Mouse (Mus musculus): ENCODE data around the gene Slc6a2. TPM values are rescaled to one million over a fixed set of nuclear protein-coding genes. Genes with fewer than 3 reads are reported as not detected.

Slc6a2 gene
- polyA plus RNA-seq, 1 experiment: 3.4 TPM

GRCm38 (mm10) chr8:93014300-93014699 lies 54.4 kb downstream of the Slc6a2 start:
- Histone ChIP-seq H3K27ac (ENCODE audit: insufficient read depth, low read depth, low read length) (no peak overlapping the region), H3K27me3 (replicated peaks; ENCODE audit: control insufficient read depth, insufficient read depth, low read length) (no peaks in the 10 kb centered on the region), H3K4me3 (ENCODE audit: insufficient read depth, low read depth, low read length) (no peak overlapping the region), H3K36me3 (ENCODE audit: control insufficient read depth, insufficient read depth, low read length) (no peaks in the 10 kb centered on the region), H3K4me1 (ENCODE audit: control insufficient read depth, insufficient read depth, low read length) (no peaks in the 10 kb centered on the region)
- 74% methylated on average over 4 of the region's 4 CpGs for WGBS
- DNase-seq: no peak
- TF ChIP-seq CTCF (conservative IDR thresholded peaks at IDR 0.05; ENCODE audit: insufficient read depth, insufficient read length, low read depth, low read length) (no peak), POLR2A (IDR thresholded peaks at IDR 0.05; ENCODE audit: low read depth, low read length) (no peak)

- Histone ChIP-seq H3K4me3 (ENCODE audit: insufficient read depth, low read depth, low read length) (no peak overlapping the region), H3K27me3 (replicated peaks; ENCODE audit: control insufficient read depth, insufficient read depth, low read length) (no peaks in the 10 kb centered on the region; the same call in 1 of the 2 replicates), H3K27ac (ENCODE audit: insufficient read depth, low read depth, low read length) (no peak overlapping the region), H3K36me3 (ENCODE audit: control insufficient read depth, insufficient read depth, low read length) (no peaks in the 10 kb centered on the region), H3K4me1 (ENCODE audit: control insufficient read depth, insufficient read depth, low read length) (no peaks in the 10 kb centered on the region)
- TF ChIP-seq POLR2A (IDR thresholded peaks at IDR 0.05; ENCODE audit: low read depth, low read length) (no peak), CTCF (conservative IDR thresholded peaks at IDR 0.05; ENCODE audit: insufficient read depth, insufficient read length, low read depth, low read length) (0 out of 2 replicates have a peak, but pooled peaks have one; percentile 4)
- WGBS: 63% methylated on average over 5 of the region's 5 CpGs
- no peak for DNase-seq
Observed at GRCm38 (mm10) chr8:93021738-93022137, 61.9 kb downstream of the Slc6a2 start.

DNA sequence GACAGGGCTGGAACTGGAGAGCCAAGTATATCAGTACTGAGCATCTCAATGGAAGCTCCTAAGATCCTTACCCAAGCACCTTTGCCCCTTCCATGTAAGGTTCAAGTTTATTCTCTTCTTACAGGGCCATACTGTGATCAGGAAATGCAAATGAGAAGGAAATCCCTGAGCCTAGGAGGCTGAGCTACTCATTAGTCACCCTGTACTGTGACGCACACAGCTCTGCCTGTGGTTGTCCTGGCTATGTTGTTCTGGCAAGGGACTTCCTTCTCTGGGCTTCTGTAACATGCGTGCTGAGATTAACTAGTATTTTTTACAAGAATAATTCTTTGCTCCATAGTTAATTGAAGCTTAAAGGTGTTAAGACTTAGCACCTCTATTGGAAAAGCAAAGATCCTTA lies 70.8 kb downstream of the Slc6a2 start:
- no peak for TF ChIP-seq POLR2A (IDR thresholded peaks at IDR 0.05; ENCODE audit: low read depth, low read length)
- TF ChIP-seq CTCF (conservative IDR thresholded peaks at IDR 0.05; ENCODE audit: insufficient read depth, insufficient read length, low read depth, low read length): no peak
- H3K27me3 ChIP-seq (replicated peaks; ENCODE audit: control insufficient read depth, insufficient read depth, low read length): no peaks in the 10 kb centered on the region
- no peak overlapping the region for H3K27ac ChIP-seq (ENCODE audit: insufficient read depth, low read depth, low read length)
- H3K36me3 ChIP-seq (ENCODE audit: control insufficient read depth, insufficient read depth, low read length): no peaks in the 10 kb centered on the region
- no peak overlapping the region for H3K4me3 ChIP-seq (ENCODE audit: insufficient read depth, low read depth, low read length)
- WGBS: 59% methylated on average over 2 of the region's 2 CpGs
- DNase-seq: no peak
- peaks cover 3% of the 10 kb centered on the region; the same call in 1 of the 2 replicates for H3K4me1 ChIP-seq (ENCODE audit: control insufficient read depth, insufficient read depth, low read length)

- no peak overlapping the region for H3K27ac ChIP-seq (ENCODE audit: insufficient read depth, low read depth, low read length)
- 28% methylated on average over 2 of the region's 2 CpGs for WGBS
- no peaks in the 10 kb centered on the region for H3K27me3 ChIP-seq (replicated peaks; ENCODE audit: control insufficient read depth, insufficient read depth, low read length)
- H3K4me3 ChIP-seq (ENCODE audit: insufficient read depth, low read depth, low read length): no peak overlapping the region
- no peaks in the 10 kb centered on the region for H3K4me1 ChIP-seq (ENCODE audit: control insufficient read depth, insufficient read depth, low read length)
- DNase-seq: no peak
- TF ChIP-seq POLR2A (IDR thresholded peaks at IDR 0.05; ENCODE audit: low read depth, low read length) (no peak), CTCF (conservative IDR thresholded peaks at IDR 0.05; ENCODE audit: insufficient read depth, insufficient read length, low read depth, low read length) (no peak)
- no peaks in the 10 kb centered on the region for H3K36me3 ChIP-seq (ENCODE audit: control insufficient read depth, insufficient read depth, low read length)
Observed at GRCm38 (mm10) chr8:93038831-93039230, 79.0 kb downstream of the Slc6a2 start.

DNA sequence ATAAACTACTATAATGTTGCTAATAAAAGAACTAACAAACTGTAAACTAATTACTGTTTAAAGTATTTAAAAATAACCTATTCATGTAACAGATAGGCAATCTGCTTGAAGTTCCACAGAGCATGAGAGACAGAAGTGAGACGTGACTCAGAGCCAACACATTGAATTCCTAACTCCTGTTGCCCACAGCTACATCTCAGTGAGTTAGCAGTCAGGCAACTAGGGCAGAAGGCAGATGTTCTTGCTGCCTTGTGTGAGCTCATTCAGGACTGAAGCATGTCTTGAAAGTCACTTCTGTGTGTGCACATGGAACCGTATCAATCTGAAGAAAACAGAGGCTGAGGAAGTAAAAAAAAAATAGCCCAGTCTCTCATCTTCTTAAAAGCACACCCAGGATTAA lies 80.4 kb downstream of the Slc6a2 start:
- no peak for DNase-seq
- no peak overlapping the region for H3K4me3 ChIP-seq (ENCODE audit: insufficient read depth, low read depth, low read length)
- H3K4me1 ChIP-seq (ENCODE audit: control insufficient read depth, insufficient read depth, low read length): no peaks in the 10 kb centered on the region
- WGBS: 65% methylated on average over 2 of the region's 2 CpGs
- no peak for TF ChIP-seq POLR2A (IDR thresholded peaks at IDR 0.05; ENCODE audit: low read depth, low read length)
- no peak for TF ChIP-seq CTCF (conservative IDR thresholded peaks at IDR 0.05; ENCODE audit: insufficient read depth, insufficient read length, low read depth, low read length)
- no peaks in the 10 kb centered on the region for H3K36me3 ChIP-seq (ENCODE audit: control insufficient read depth, insufficient read depth, low read length)
- no peaks in the 10 kb centered on the region for H3K27me3 ChIP-seq (replicated peaks; ENCODE audit: control insufficient read depth, insufficient read depth, low read length)
- H3K27ac ChIP-seq (ENCODE audit: insufficient read depth, low read depth, low read length): no peak overlapping the region

DNA sequence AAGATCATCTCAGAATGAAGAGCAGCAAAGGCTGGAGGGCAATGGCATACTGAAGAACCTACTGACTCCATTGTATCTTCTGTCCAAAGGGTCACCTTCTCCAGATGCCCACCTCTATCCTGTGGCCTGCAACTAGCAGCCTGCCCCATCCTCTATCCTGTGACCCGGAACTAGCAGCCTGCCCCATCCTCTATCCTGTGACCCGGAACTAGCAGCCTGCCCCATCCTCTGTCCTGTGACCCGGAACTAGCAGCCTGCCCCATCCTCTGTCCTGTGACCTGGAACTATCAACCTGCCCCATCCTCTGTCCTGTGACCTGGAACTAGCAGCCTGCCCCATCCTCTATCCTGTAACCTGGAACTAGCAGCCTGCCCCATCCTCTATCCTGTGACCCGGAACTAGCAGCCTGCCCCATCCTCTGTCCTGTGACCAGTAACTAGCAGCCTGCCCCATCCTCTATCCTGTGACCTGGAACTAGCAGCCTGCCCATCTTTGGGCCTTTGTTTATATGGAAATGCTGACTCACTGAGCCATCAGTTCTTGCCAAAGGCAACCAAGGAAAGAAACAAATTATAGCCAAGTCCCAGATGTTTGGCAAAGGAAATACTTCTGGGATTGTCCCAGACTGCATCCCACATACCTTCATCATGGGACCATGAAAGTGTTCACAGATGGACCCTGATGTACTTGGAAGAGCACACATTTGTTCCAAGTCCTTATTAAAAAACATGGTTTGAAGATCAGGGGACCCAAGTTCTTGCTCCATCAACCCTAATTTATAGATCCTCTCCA lies 81.1 kb downstream of the Slc6a2 start:
- peak; percentile 25 for DNase-seq
- H3K27me3 ChIP-seq (replicated peaks; ENCODE audit: control insufficient read depth, insufficient read depth, low read length): no peaks in the 10 kb centered on the region
- H3K4me1 ChIP-seq (ENCODE audit: control insufficient read depth, insufficient read depth, low read length): no peaks in the 10 kb centered on the region
- no peak for TF ChIP-seq CTCF (conservative IDR thresholded peaks at IDR 0.05; ENCODE audit: insufficient read depth, insufficient read length, low read depth, low read length)
- no peak overlapping the region for H3K4me3 ChIP-seq (ENCODE audit: insufficient read depth, low read depth, low read length)
- WGBS: 53% methylated on average over 4 of the region's 4 CpGs
- no peaks in the 10 kb centered on the region for H3K36me3 ChIP-seq (ENCODE audit: control insufficient read depth, insufficient read depth, low read length)
- no peak overlapping the region for H3K27ac ChIP-seq (ENCODE audit: insufficient read depth, low read depth, low read length)

DNA sequence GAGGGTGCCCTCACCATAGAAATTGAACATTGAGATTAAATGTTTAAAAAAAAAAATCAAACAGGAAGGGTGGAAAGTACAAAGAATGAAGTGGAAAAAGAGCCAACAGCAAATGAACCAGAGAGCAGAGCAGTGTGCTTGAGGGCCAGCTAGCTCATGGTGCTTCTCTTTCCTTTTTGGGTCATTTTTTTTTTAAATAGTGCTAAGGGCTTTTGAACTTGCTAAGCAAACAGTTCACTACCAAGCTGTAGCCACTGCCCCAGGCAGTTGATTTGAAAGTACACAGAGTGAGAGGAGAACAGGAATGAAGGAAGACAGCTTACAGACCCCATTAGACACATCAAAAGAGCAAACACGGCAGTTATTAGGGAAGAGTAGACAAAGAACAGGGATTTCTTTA lies 83.2 kb downstream of the Slc6a2 start:
- Histone ChIP-seq H3K4me3 (ENCODE audit: insufficient read depth, low read depth, low read length) (no peak overlapping the region), H3K36me3 (ENCODE audit: control insufficient read depth, insufficient read depth, low read length) (no peaks in the 10 kb centered on the region), H3K27ac (ENCODE audit: insufficient read depth, low read depth, low read length) (no peak overlapping the region), H3K4me1 (ENCODE audit: control insufficient read depth, insufficient read depth, low read length) (no peaks in the 10 kb centered on the region), H3K27me3 (replicated peaks; ENCODE audit: control insufficient read depth, insufficient read depth, low read length) (no peaks in the 10 kb centered on the region)
- WGBS: 71% methylated on average over 1 of the region's 1 CpGs
- no peak for DNase-seq
- TF ChIP-seq POLR2A (IDR thresholded peaks at IDR 0.05; ENCODE audit: low read depth, low read length) (no peak), CTCF (conservative IDR thresholded peaks at IDR 0.05; ENCODE audit: insufficient read depth, insufficient read length, low read depth, low read length) (no peak)

Data from kidney, adult 2 months (tissue).